Mouse (Mus musculus) embryonic facial prominence, embryonic 12.5 days (tissue): ENCODE measurements at regions not wholly inside any gene's neighbourhood (a gene's known extent, or its start where the extent isn't known, plus 50 kb on each side); places are given as distances from the start of the nearest gene placed in this dataset.
A peak's percentile ranks its signal among the peaks of the same experiment; 100 is the strongest.

Experiments
- ATAC-seq: fragments of 200-750 bp; cut with Nextera tagmentation; 2 replicates; pipeline ENCODE4 v1.8.0; 2017; ENCODE audit not compliant: insufficient number of reproducible peaks, insufficient read depth, low FRiP score, low TSS enrichment
- H3K27ac ChIP-seq: fragments of 300-500 bp; sonication (generic); 2 replicates; pipeline ENCODE4 v1.5.1; 2016; ENCODE audit warnings: mild to moderate bottlenecking
- H3K27me3 ChIP-seq: fragments of 300-500 bp; sonication (generic); 2 replicates; pipeline ENCODE4 v1.6.1; 2016; ENCODE audit warnings: mild to moderate bottlenecking, moderate library complexity
- H3K36me3 ChIP-seq: fragments of 300-500 bp; sonication (generic); 2 replicates; pipeline ENCODE4 v1.6.1; 2016; ENCODE audit warnings: mild to moderate bottlenecking
- H3K4me1 ChIP-seq: fragments of 300-500 bp; sonication (generic); 2 replicates; pipeline ENCODE4 v1.6.1; 2016
- H3K4me2 ChIP-seq: fragments of 300-500 bp; sonication (generic); replicated peaks from 2 replicates; pipeline ENCODE4 v1.6.1; 2016; ENCODE audit warnings: mild to moderate bottlenecking, moderate library complexity
- H3K4me3 ChIP-seq: fragments of 300-500 bp; sonication (generic); 2 replicates; pipeline ENCODE4 v1.5.1; 2016; ENCODE audit warnings: mild to moderate bottlenecking
- H3K9ac ChIP-seq: fragments of 300-500 bp; sonication (generic); 2 replicates; pipeline ENCODE4 v1.6.1; 2016; ENCODE audit warnings: mild to moderate bottlenecking, moderate library complexity
- H3K9me3 ChIP-seq: fragments of 300-500 bp; sonication (generic); 2 replicates; pipeline ENCODE4 v1.6.1; 2016; ENCODE audit warnings: mild to moderate bottlenecking, moderate library complexity
- WGBS: fragments of 180-500 bp; shearing (Covaris S2); methylation state at CpG from one replicate; pipeline ENCODE4 v1.1.7; 2016; 5-methylcytosine and 5-hydroxymethylcytosine counted together

DNA sequence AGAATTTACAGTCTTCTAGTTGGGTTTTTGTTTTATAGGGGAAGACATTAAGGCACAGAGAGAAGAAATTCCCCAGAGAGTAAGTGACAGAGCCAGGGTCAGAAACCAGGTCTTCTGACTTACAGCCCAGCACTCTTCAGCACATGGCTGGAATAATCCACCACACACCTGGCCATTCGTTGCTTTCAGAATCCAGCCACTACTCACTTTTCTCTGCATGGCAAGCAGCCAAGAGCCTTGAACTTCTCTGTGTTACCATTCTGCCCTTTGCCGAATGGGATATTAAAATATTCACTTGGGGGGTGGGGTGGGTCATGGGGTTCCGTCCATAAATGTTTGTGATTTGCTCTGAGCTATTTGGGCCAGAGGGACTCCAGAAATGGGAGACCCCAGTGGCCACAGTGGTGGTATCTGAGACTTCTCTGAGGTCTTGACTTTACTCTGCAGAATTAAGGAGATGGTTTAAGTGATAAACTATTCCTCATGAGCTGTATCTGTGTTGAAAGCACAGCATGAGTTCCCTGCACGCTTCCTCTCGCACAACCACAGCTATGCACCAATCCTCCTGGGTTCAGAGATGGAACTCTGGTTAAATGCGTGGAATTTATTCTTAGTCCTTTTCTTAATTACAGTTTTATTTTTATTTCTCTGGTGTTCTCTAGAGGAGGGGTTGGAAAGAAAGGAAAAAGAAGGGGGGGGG, 488.9 kb upstream of the Tnc start:
- no peaks in the 10 kb centered on the region for H3K36me3 ChIP-seq
- H3K27ac ChIP-seq: 0 out of 2 replicates have a peak overlapping the region, but pooled peaks have one; percentile 19
- H3K27me3 ChIP-seq: no peaks in the 10 kb centered on the region
- H3K4me1 ChIP-seq: peaks cover 6% of the 10 kb centered on the region; the same call in 1 of the 2 replicates
- H3K9me3 ChIP-seq: no peaks in the 10 kb centered on the region
- no peak overlapping the region for H3K4me2 ChIP-seq
- H3K4me3 ChIP-seq: no peak overlapping the region
- WGBS: 39% methylated on average over 6 of the region's 6 CpGs
- ATAC-seq: no peak
- no peak overlapping the region for H3K9ac ChIP-seq

DNA sequence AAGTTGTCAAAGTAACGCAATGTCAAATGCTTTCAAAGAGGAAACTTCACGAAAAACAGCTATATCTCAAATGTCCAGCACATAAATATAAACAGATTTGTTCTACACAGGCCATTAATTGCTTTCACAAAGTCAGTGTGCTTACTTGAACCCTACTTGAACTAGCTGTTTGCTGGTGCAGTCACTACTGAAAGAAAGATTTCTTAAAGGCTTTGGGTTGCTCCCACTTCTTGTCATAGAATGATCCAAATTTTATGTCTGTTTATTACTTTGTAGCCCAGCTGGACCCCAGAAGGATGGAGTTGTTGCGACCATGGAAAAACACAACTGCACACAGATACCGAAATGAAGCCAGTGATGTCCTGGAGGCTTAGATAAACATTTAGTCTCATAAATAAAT, 491.2 kb upstream of the Tnc start:
- no peak overlapping the region for H3K4me2 ChIP-seq
- no peak overlapping the region for H3K9ac ChIP-seq
- H3K27ac ChIP-seq: no peak overlapping the region
- no peak for ATAC-seq
- WGBS: 84% methylated on average over 4 of the region's 4 CpGs
- H3K4me1 ChIP-seq: peaks cover 6% of the 10 kb centered on the region; the same call in 1 of the 2 replicates
- no peak overlapping the region for H3K4me3 ChIP-seq
- no peaks in the 10 kb centered on the region for H3K9me3 ChIP-seq
- no peaks in the 10 kb centered on the region for H3K27me3 ChIP-seq
- no peaks in the 10 kb centered on the region for H3K36me3 ChIP-seq

DNA sequence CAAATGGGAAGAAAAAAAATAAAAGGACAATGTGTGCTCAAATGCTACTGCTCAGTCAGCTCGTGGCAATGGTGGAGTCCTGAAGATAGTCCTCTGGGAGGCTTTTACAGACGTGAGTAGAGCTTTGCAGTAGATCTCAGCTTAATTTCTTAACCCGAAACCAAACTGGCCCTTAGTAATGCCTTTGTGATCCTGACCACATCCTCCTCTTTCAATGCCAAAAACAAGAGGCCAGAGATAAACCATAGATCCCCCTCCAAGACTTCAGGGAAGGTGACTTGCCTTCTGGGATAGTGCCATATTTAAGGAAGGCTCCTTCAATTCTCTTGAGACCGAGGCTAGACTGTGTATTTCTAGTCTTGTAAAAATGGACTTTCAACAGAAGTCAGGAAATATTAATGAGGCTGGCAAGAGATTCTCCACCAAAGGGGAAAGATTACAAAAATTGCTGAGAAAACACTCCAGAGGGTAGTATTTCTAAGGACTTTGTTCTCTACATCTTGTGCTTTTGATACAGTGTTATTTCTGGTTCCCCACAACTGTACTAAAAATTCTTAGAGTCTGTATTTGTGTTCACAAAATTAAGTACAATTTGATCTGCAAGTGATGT, 497.9 kb upstream of the Tnc start:
- 73% methylated on average over 4 of the region's 4 CpGs for WGBS
- Histone ChIP-seq H3K27ac (no peak overlapping the region), H3K4me2 (no peak overlapping the region), H3K27me3 (no peaks in the 10 kb centered on the region), H3K9me3 (no peaks in the 10 kb centered on the region), H3K9ac (no peak overlapping the region), H3K36me3 (no peaks in the 10 kb centered on the region), H3K4me1 (no peaks in the 10 kb centered on the region), H3K4me3 (no peak overlapping the region)
- ATAC-seq: no peak

DNA sequence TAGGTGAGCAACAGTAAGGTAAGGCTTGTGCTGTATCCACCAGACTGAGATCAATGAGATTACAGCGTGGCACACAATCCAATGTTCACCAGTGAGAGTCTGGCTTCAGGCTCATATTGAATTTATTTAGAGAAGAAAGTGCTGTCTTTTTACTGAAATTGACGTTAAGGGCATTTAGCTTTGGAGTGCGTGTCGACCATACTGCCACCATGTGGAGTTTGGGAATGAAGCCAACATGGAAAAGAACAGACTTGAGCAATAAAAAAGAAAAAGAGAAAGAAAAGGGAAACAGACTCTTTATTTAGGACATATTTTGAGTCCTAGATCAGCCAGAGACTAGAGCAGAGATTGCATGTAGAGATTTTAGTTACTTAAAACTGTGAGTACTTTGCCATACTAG, 499.6 kb upstream of the Tnc start:
- Histone ChIP-seq H3K4me2 (no peak overlapping the region), H3K9me3 (no peaks in the 10 kb centered on the region), H3K27me3 (no peaks in the 10 kb centered on the region), H3K27ac (no peak overlapping the region), H3K9ac (no peak overlapping the region), H3K4me3 (no peak overlapping the region), H3K4me1 (no peaks in the 10 kb centered on the region), H3K36me3 (no peaks in the 10 kb centered on the region)
- ATAC-seq: no peak
- 71% methylated on average over 4 of the region's 4 CpGs for WGBS

DNA sequence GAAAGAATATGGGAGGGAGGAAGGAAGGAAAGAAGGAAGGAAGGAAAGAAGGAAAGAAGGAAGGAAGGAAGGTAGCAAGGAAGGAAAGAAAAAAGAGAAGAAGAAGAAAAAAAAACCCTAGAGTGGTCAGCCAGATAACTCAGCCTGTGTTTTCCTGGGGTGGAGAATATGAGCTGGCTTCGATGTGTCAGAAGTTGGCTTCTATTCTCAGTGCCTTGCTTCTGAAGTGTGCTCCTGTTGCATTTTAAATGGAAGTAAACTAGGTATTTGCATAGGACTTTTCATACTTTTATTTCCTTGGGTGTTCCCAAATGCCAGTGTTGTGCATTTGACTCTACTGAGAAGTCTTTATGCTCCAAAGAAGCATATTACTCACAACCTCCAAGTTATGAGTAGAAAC, 515.7 kb upstream of the Tnc start:
- no peak overlapping the region for H3K4me2 ChIP-seq
- WGBS: 85% methylated on average over 1 of the region's 1 CpGs

DNA sequence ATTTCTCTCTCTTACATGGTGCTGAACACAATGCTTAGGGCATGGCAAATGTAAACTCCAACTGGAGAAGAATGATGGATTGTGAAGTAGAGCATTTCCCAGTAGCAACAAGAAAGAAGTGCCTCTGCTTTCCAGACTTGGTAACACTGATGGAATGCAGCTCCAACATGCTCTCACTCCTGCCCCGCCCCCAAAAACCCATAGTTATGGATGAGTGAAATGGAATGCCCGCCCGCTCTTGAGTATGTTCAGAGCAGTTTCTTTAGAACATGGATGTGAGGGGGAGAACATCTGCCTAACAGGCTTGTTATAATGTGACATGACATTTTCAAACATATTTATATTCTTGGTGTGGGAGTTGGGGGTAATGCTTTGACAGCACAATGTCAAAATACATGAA, 517.2 kb upstream of the Tnc start:
- Histone ChIP-seq H3K9me3 (no peaks in the 10 kb centered on the region), H3K27me3 (no peaks in the 10 kb centered on the region), H3K4me2 (no peak overlapping the region), H3K4me1 (no peaks in the 10 kb centered on the region), H3K36me3 (no peaks in the 10 kb centered on the region), H3K4me3 (no peak overlapping the region), H3K27ac (no peak overlapping the region), H3K9ac (no peak overlapping the region)
- 82% methylated on average over 3 of the region's 3 CpGs for WGBS
- ATAC-seq: no peak

More for the DNA sequence above, 515.7 kb upstream of the Tnc start:
- H3K4me3 ChIP-seq: no peak overlapping the region
- no peak overlapping the region for H3K9ac ChIP-seq
- no peaks in the 10 kb centered on the region for H3K36me3 ChIP-seq
- H3K4me1 ChIP-seq: no peaks in the 10 kb centered on the region
- no peaks in the 10 kb centered on the region for H3K27me3 ChIP-seq
- ATAC-seq: no peak
- no peak overlapping the region for H3K27ac ChIP-seq
- H3K9me3 ChIP-seq: no peaks in the 10 kb centered on the region

DNA sequence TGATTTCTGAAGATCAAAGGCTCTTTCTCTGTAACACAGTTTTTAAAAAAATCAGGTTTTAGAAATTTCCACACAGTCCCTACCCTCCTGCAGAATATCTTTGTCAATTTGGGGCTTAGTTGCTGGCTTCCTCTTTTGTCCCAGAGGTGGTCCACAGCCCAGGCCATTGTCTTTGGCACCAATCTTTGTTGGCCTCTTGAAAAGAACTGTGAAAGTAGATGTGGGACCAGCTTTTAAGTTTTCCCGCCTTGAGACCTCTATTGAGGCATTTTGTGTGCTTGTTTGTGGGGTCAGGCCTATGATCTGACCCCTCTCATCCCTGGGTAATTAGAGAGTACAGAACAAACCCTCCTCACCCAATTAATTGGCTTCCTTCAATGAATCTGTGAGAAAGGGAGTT, 523.9 kb upstream of the Tnc start:
- Histone ChIP-seq H3K9me3 (no peaks in the 10 kb centered on the region), H3K36me3 (no peaks in the 10 kb centered on the region), H3K27ac (no peak overlapping the region), H3K4me2 (no peak overlapping the region), H3K4me1 (no peaks in the 10 kb centered on the region), H3K4me3 (no peak overlapping the region), H3K27me3 (no peaks in the 10 kb centered on the region), H3K9ac (no peak overlapping the region)
- no peak for ATAC-seq
- 34% methylated on average over 1 of the region's 1 CpGs for WGBS

DNA sequence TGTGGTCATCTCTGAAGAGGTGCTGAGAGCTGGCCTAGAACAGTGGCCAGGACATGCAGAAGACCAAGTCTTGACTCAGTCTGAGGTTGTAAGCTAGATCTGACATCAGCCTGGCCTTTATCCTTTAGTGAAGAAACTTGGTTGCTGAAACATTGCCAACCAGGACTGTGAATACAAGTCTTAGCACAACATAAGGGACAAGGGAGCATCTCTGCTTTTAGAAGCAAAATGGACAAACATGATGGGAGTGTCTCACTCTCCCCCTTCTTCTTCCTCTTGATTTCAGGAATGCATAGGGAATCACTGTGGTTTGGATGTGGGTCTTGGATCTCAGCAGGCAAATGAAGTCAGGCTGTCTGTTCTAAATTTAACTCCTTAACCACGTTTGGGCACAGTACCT, 529.1 kb upstream of the Tnc start:
- H3K27me3 ChIP-seq: no peaks in the 10 kb centered on the region
- H3K27ac ChIP-seq: no peak overlapping the region
- no peak overlapping the region for H3K9ac ChIP-seq
- H3K4me1 ChIP-seq: no peaks in the 10 kb centered on the region
- no peak overlapping the region for H3K4me3 ChIP-seq
- H3K36me3 ChIP-seq: no peaks in the 10 kb centered on the region
- no peak overlapping the region for H3K4me2 ChIP-seq
- WGBS: 30% methylated on average over 1 of the region's 1 CpGs
- no peaks in the 10 kb centered on the region for H3K9me3 ChIP-seq
- ATAC-seq: no peak

DNA sequence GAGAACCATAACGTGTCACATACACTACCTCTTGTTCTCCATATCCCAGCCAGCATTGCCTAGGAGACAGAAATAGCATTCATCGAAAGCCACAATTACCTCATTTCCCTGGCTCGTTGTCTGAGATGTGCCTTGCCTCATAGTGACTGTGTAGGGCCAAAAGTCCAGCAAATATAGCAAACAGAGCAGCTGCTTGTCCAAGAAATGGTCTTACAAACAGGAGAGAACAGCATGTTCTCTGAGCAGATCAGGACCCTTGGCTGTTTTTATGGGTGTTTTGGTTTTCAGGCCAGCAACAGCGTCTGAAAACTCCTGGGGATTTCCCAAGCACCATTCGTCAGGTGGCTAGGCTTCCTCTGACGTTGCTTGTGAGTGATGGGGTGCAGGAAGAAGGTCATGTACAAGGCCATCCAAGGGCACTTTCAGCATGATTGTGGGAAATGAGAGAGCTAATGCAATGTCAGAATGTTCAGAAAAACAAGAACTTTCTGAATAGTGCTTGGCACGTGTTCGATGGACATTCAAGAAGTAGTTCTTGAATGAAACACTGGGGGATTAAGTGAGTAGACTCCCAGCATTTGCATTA, 528.9 kb upstream of the Pappa start:
- no peaks in the 10 kb centered on the region for H3K9me3 ChIP-seq
- no peak overlapping the region for H3K27ac ChIP-seq
- no peak overlapping the region for H3K9ac ChIP-seq
- 69% methylated on average over 8 of the region's 8 CpGs for WGBS
- no peak for ATAC-seq
- no peak overlapping the region for H3K4me3 ChIP-seq
- H3K27me3 ChIP-seq: no peaks in the 10 kb centered on the region
- no peak overlapping the region for H3K4me2 ChIP-seq
- H3K36me3 ChIP-seq: no peaks in the 10 kb centered on the region
- H3K4me1 ChIP-seq: no peaks in the 10 kb centered on the region

DNA sequence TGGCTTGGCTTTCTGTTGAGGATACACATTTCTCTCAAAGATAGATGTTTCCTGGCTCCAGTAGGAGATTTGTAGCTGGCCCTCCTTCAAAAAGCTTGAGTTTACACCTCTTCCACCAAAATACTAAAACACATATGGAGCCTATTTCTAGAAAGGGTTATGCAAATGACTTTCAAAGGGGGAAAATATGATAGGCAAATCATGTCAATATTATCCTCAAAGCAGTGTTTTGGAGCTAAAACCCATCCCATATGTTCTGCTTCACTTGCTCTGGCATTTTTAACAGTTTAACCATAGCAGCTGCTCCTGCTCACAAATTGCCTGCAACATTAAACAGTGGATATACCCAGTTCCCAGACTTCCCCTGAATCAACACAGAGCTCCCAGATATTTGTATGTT, 525.5 kb upstream of the Pappa start:
- ATAC-seq: no peak
- Histone ChIP-seq H3K27ac (no peak overlapping the region), H3K4me1 (no peaks in the 10 kb centered on the region)

DNA sequence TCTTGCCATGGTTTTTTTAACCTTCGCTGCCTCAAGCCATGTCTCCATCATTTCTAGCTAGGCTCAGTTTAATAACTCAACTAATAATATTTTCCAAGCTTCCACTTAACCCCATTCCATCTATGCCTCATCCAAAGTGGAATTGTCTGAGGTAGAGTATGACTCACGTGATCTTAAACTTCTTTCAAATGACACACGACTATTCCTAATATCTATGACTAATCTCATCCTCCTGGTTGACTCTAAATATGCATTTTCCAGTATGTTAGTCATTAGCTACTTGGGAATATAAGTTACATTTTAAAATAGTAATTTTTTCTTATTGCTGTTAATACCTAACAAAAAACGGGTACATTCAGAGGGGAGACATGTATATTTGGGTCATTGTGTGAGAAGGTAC, 524.8 kb upstream of the Pappa start:
- no peaks in the 10 kb centered on the region for H3K36me3 ChIP-seq
- H3K4me2 ChIP-seq: no peak overlapping the region
- H3K27ac ChIP-seq: no peak overlapping the region
- no peaks in the 10 kb centered on the region for H3K27me3 ChIP-seq
- H3K4me3 ChIP-seq: no peak overlapping the region
- WGBS: 80% methylated on average over 4 of the region's 4 CpGs
- no peak overlapping the region for H3K9ac ChIP-seq
- no peaks in the 10 kb centered on the region for H3K9me3 ChIP-seq
- ATAC-seq: no peak
- no peaks in the 10 kb centered on the region for H3K4me1 ChIP-seq

More for the DNA sequence above, 525.5 kb upstream of the Pappa start:
- Histone ChIP-seq H3K4me2 (no peak overlapping the region), H3K4me3 (no peak overlapping the region), H3K36me3 (no peaks in the 10 kb centered on the region), H3K9ac (no peak overlapping the region), H3K27me3 (no peaks in the 10 kb centered on the region), H3K9me3 (no peaks in the 10 kb centered on the region)

DNA sequence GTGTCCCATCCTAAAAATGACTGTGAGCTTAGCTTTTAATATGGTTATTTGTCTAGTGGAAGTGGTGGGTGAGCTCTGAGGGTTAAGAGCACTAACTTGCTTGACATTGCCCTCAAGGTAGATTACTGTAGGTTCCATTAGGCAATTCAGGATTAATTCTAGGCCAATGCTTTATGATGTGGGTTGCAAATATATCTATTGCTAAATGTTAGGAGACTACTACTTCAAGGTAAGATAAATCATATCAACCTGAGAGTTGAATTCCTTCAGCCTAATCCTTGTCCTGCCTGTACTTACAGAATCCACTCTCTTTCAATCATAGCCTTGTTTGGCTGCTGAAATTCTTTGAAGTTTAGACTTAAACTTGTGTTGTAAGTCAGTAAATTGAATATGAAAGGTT, 501.2 kb upstream of the Pappa start:
- no peak overlapping the region for H3K4me3 ChIP-seq
- no peak overlapping the region for H3K4me2 ChIP-seq
- no peaks in the 10 kb centered on the region for H3K27me3 ChIP-seq
- H3K9ac ChIP-seq: no peak overlapping the region
- H3K36me3 ChIP-seq: no peaks in the 10 kb centered on the region
- no peaks in the 10 kb centered on the region for H3K9me3 ChIP-seq
- ATAC-seq: no peak
- H3K27ac ChIP-seq: no peak overlapping the region
- H3K4me1 ChIP-seq: no peaks in the 10 kb centered on the region
